Mouse (Mus musculus): ENCODE measurements around the gene Ptch2.

DNA sequence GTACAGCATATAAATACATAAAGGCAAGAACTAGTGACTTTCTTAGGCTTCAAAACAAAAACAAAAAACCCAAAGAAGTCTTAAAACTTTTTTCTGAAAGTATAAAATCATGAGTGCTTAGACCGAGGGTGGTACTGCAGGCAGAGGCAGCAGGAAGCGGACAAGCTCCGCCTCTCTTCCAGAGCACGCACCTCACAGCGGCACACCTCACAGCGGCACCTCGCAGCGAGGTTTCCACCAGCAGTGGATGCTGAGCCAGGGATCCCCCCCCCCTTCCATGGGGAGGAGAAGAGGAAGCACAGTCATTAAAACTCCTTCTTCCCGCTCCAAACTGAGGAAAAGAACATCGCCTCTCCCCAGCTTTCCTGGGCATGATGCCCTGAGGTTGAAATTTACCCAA, 63.8 kb downstream of the Ptch2 start:
- TF ChIP-seq CTCF (IDR thresholded peaks at IDR 0.05; ENCODE audit: low read depth, low read length) = no peak
- TF ChIP-seq TAL1 (conservative IDR thresholded peaks at IDR 0.05; ENCODE audit: low read depth, low read length) = no peak
- no peak for TF ChIP-seq GATA1 (IDR thresholded peaks at IDR 0.05; ENCODE audit: borderline replicate concordance, low read length)
- TF ChIP-seq POLR2AphosphoS5 (IDR thresholded peaks at IDR 0.05; ENCODE audit: insufficient replicate concordance, low read depth, low read length) = no peak
- TF ChIP-seq GATA2 (IDR thresholded peaks at IDR 0.05; ENCODE audit: borderline replicate concordance, low read depth, low read length) = no peak

All from G1E (cell line).